Mouse (Mus musculus) spleen, postnatal 4 days (tissue): ENCODE data around the gene Nudt16l1.

ENCODE experiments used
- DNase-seq, 2 experiments: peaks; one replicate each; pipeline ENCODE4 v3.0.0; 2022; ENCODE audit warnings: low spot score in 2 of 2

The Nudt16l1 gene

DNA sequence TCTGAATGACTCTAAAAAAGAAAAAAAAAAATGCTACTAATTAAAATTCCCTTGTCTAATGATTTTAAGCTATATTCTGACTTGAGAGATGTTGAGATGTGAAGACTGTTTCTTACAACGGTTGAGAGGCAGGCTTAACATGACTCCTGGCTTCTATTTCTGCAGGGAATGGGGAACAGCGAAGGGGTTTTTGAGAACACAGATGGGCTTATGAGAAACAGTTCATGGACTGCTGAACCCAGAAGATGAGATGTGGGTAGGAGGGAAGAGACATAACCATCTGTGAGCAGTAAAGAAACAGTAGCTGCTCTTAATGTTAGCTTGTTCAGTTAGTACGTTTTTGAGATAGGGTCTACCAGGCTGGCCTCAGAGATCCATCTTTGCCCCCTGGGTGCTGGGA is 18.0 kb downstream of the Nudt16l1 start:
- no peak for DNase-seq

DNA sequence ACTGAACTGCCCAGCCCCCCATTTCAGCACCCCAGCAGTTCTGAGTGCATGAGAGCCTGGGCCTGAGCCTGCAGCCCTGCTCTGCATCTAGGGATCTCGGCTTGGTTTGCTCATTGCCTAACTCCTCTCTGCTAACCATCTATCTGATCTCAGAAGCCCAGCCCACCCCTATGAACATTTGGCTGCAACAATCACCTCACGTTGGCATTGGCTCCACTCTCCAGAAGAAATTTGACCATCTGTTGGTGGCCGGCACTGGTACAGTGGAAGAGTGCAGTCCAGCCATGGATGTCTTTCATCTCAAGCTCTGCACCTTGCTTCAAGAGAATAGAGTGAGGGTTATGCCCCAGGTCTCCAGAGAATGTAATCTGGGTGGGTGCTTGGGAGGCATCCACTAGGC is 18.9 kb downstream of the Nudt16l1 start:
- DNase-seq, result no peak

DNA sequence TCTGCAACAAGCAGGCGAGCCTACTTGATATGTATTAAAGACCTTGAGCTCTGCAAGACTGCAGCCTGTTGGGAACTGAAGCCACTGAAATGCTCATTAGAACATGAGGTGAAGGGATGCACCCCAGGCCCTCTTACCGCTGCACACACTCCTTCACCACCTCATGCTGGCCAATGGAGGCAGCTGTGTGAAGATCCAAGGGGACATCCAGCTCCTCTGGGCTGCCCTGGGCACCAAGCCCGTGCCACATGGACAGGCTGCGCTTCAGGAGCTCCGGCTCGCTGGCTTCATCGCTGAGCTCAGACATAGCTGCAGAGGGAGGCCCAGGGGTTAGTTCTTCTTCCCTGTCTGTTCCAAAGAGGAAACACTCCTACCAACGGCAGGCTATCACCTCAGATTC is 21.7 kb downstream of the Nudt16l1 start:
- no peak for DNase-seq

DNA sequence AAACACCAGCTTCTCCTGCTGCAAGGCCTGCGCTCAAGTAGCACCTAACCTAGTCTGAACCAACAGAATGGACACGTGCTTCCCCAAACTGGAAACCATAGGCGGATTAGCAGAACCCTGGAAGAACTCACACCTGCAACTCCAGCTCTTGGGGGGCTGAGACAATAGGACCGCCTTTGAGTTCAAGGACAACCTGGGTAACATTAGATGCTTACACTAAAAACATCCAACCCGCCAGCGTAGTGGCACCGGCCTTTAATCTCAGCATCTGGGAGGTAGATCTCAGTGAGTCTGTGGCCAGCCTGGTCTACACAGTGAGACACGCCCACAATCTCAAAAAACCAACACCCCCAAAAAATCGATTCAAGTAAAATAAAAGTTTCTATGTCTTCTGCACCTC is 24.8 kb downstream of the Nudt16l1 start:
- DNase-seq, result no peak

DNA sequence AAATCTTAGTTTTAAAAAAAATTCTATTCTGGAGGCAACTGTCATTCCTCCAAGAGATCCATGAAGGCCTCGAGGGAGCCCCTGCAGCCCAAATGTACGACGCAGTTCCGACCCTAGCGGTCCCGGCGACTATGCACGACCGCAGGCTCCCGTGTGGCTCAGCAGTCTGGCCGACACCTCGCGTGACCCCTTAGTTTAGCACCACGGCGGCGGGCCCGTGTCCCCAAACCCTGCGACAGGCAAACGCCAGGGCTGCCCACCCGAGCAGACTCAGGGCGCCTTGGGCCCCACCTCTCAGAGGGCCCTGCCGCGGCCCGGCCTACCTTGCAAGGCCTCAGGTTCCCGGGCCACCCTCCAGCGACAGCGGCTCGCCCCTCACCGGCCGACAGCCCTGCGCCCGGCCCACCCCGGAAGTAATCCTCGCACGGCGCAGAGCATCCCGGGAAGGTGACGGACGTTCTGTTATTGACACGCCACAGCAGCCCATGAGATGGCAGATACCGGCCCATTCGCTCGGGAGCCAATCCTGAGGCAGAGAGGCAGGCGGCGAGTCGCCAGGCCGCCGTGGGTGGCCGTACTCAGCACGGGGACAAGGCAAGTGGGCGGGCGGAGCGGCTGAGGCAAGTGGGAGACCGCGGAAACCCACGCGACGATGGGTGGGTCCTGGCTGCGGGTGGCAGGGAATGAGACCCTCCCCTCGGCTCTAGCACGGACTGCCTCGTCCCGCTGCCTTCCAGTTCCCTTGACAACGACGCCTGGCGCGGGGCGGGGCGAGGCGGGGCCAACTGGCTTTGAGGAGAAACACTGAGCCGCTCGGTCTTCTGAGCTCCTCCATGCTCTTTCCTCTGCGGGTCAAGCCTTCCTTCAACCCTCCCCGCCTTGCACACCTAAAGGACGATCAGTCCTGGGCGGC is 25.5 kb downstream of the Nudt16l1 start, which contains the start of gene Anks3:
Gene Anks3, minus strand, starts transcription at position 409 of the 913 bp plus-strand sequence.
- DNase-seq, result peak; percentile 92 to 95

DNA sequence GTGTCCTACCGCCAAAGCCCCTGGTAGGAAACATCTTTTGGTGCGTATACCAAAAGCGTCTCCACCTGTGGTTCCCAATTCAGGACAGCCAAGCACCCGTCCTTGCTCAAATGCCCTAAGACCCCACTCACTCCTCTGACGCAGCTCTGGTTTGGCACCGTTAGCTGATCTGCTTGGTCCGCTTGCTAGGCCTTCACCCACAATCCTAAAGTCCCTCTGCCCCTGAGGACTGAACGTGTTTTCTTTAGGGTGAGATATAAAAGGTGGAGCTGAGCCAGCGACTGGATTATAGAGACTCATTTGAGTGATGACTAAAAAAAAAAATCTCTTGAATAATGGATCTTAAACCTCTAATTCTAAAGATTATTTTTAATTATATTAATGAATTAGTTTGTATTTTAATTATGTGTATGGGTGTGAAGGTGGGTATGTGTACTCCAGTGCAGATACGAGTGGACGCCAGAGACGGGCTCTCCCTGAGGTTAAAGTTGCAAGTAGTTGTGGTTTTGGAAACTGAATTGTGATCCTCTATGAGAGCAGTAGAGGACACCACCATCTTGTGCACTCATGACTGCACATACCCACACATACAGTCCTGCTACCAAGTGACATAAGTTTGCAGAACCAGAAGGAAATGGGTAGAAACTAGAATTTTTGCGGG is 26.3 kb downstream of the Nudt16l1 start:
- DNase-seq, result no peak

DNA sequence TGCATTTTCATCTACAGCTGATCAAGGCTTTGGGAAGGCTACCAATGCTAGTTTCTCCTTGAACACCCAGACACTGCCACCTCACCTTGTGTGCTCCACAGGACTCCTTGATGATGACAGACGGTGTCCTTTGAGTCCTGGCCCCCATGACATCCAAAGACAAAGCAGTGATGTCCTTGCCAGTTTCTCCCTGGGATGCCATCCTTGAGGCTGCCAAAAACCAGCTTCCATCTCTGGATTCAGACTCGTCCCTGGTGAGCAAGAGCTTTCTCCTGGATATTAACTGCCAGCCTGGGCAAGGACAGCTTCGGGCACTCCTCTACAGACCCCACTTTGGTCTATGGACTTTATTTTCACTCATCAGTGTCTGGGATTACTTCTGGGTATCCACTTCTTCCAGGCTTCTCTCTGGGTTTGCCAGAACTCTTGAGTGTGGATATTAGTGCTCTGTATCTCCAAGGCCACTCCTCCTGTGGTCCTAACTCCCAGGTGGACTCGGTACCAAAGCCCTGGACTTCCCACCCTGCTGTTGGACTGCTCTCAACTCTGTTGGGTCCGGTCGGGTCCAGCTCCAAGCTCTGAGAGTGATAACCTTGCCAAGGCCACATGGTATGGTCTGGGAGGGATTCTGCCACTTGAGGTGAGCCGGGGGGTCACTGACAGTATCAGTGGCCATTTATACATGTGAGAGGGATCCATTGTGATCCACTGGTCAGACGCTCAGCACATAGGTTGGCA is 27.0 kb downstream of the Nudt16l1 start:
- no peak for DNase-seq

DNA sequence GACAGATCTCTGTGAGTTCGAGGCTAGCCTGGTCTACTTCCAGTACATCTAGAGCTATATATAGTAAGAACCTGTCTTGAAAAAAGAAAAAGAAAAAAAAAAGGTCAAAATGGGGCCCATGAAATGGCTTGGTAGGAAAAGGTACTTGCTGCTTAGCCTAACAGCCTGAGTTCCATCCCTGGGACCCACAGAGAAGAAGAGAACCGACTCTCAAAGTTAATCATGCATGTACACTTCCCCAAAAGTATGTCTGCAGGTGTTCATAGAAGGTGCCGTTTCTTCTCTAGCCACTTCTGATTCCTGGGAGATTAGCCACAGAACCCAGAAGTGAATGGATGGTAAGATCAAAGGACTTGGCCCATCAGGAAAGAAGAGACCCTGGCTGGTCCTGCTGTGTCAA is 29.9 kb downstream of the Nudt16l1 start:
- DNase-seq, result no peak

DNA sequence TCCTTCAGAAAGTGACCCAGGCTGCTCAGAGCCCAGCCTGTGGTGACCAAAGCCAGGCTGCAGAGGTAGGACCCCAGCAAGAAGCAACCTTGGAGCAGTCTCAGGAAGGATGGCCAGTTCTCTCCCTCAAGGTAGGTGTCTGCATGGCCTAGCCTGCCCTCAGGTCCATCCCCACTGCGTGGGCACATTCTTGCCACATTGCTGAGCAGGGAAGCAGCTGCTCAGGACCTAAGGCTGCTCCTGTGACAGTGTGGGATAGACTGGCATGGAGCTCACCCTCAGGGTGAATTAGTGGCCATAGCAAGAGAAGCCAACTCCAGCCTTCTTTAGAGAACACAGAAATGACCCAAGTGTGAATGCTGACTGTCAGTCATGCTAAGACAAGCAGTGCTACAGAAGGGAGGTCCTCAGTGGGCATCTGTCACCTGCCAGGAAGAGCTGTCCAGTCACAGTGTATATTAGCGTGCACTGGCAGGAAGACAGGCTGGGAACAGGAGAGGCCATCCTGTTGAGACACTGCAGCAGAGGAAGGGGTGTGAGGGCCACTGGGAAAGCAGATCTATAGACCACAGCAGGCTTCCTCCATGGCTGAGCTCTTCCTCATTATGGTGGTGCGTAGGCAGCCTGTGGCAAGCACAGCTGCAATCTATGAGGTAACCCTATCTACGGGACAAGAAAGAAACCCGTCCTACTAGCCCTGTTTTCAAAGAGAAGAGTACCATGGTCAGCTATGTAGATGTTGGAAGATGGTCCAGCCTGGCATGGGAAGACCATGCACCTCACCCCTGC is 30.7 kb downstream of the Nudt16l1 start:
- peak in 1 of 2 experiments; percentile 29 for DNase-seq

DNA sequence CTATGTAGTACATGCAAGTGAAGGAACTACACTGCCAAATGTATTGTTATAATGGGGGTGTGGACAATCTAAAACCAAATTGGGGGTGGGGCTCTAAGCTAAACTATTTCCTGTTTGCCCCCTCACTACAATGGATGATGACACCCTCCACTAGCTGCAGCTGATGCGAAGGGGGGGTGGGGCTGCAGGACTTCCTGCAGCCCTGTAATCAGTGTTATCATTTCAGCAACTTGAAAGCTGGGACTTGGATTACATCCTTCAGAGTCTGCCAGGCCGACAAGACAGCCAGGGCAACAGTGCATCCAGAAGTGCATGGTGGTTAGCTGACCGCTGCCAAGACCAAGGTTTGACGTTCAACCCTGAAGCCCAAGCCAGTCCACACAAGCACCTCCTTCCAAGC is 33.1 kb downstream of the Nudt16l1 start:
- no peak for DNase-seq

DNA sequence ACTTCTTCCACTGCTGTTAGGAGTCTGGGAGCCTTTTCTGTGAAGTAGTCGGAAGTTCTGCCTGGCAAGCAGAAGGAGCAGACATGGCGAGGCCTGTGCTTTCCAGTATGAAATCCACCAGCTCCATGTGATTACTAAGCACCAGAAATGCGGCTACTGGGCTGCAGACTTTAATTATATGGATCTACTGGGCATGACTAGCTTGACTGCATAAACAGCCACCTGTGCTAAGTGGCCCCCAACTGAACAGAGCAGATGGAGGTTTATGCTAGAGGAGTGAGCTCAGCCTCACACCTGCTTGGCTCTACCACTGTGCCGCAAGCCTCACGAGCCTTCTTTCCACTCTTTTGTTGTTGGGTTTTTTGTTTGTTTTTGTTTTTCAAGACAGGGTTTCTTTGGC is 36.0 kb downstream of the Nudt16l1 start:
- DNase-seq, result no peak

DNA sequence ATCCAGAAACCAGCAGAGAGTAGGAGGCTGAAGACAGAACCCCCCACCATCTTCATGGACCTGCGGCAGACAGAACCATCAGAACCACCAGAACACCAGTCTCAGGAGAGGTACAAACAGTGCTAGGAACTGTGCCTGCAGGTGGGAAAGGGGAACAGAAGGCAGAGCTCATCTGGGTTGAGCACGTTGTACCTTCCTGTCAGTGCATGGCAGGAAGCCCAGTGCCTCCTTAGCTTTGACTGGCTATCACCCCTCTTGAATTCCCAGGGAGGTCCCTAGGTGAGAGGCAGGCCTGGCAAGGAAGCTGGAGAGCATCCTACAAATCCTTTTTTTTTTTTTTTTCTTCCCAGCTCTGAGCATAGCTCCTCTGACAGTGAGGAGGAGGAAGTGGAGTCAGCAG is 37.6 kb downstream of the Nudt16l1 start:
- no peak for DNase-seq

DNA sequence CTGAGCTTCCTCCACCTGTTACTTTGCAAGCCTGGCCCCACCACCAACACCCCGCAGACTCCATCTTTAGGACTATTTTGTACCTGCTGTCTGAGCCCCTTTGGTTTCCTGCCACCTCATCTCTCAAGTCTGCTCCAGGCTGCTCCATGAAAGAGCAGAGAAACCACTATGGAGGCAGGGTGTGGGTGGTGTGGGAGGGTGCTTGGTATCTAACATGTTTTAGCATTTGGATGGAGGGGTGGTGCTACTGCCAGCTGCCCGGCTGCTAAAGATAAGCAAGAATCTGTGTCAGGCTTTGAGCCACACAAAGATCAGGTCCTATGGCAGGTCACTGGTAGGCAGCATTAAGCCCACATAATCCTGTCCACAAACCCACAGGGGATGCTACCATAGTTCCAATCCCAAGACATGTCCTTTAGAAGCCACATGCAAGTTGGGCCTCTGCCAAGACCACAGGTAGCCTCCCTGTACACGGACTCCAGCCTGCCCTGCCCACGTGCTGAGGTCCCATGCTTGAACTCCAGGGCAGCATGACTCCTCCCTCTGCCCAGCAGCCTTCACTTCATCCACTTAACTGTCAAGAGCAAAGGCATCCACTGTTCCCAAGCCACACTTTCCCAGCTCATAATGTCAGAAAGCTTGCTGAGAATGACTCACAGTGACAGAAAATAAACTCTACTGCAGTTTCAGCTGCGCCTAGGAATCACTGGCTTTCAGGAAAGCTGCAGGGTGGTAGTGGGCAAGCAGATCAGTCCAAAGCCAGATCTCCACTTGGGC is 39.9 kb downstream of the Nudt16l1 start:
- no peak for DNase-seq

DNA sequence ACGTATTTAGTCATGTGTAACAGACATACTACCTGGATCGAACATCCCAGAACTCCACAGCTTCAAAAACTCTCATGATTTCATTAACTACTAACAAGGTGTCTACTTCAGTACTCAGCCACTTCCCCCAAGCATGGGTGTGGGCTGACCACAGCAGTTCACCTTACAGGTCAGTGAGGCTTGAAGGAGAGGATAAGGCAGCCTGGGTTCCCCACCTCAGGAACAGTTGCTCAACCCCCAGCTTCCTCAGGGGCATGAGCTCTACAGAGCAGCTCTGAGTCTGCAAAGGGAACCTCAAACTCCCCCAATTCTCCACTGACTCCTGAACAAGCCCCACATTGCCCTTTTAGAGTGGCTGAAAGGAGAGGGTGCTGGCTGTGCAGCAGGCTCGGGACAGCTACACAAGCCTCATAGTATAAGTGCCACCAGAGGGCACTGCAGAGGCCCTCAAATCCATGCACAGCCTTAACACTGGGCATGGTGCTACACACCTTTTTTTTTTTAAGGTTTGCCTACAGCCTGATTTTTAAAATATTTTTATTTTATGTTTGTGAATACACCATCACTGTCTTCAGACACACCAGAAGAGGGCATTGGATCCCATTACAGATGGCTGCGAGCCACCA is 41.3 kb downstream of the Nudt16l1 start:
- DNase-seq, result no peak

DNA sequence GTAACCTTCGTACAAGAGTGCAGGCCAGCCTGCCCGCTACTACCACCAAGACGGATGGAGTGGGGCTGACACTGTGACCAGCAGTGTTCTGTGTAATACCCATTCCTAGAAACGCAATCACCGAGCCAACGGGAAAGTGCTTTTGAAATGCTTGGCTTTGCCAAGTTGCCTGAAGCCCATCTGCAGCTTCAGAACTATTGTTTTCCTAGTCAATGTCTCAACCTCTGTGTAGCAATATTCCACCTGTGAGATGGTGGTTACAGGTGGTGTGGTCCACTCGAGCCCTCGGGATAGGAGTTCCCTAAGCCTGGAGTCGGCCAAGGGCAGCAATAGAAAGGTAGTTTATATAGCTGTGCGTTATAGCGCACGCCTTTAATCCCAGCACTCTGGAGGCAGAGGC is 46.2 kb downstream of the Nudt16l1 start:
- DNase-seq, result no peak
